Mouse (Mus musculus): ENCODE results near the gene Eif3b.

- TF ChIP-seq CTCF (IDR thresholded peaks at IDR 0.05; ENCODE audit: borderline replicate concordance, insufficient read depth, low read depth, low read length) (no peak), POLR2A (IDR thresholded peaks at IDR 0.05; ENCODE audit: borderline replicate concordance, insufficient read depth, low read length) (no peak)
These were observed 36.3 kb downstream of the Eif3b start for GRCm38 (mm10) chr5:140455466-140455865.

Data from cerebellum, adult 2 months (tissue).